14 mouse cellular contexts compared by ENCODE assay signal in genomic region chr6:118711677-118712322, GRCm38 (mm10).
DNase-seq lines count a peak whose midpoint lies in the region; ATAC-seq and TF ChIP-seq lines count a peak whose summit lies in the region.
"Had no signal": no experiment of that assay in that cellular context is flagged by ENCODE, and none has a peak within 500 bp of the region (broad histone marks: within the 10 kb centered on the region; RNA-seq: fewer than 3 reads in every experiment).

No protein-coding gene starts in this region.

- no peaks in the 10 kb centered on the region for H3K27me3 ChIP-seq in forebrain, embryonic 14.5 days (replicated peaks; ENCODE audit: control insufficient read depth, insufficient read depth, low read length)
- no peaks in the 10 kb centered on the region for H3K27me3 ChIP-seq in forebrain, embryonic 12.5 days
- H3K27me3 ChIP-seq in forebrain, postnatal 0 days (ENCODE audit: insufficient read depth, low read length) = no peaks in the 10 kb centered on the region
- no peaks in the 10 kb centered on the region for H3K27me3 ChIP-seq in intestine, postnatal 0 days (replicated peaks; ENCODE audit: control insufficient read depth, insufficient read depth, low read length)
- H3K27me3 ChIP-seq: limb, embryonic 12.5 days; stomach, embryonic 15.5 days had no signal

- peak; percentile 32 for DNase-seq in forebrain, embryonic 14.5 days (ENCODE audit: low spot score)
- peak; percentile 92 for DNase-seq in Muller cell, postnatal 12 days (ENCODE audit: inconsistent ontology term)
- peak; percentile 22 for DNase-seq in forebrain, postnatal 0 days
- peak; percentile 38 to 69 for DNase-seq in left cerebral cortex, adult 9 months (ENCODE audit: low spot score in 2 of 2)
- DNase-seq: gastrocnemius, postnatal 10 days; lung, embryonic 14.5 days had no signal

- H3K4me1 ChIP-seq in forebrain, embryonic 14.5 days (ENCODE audit: control insufficient read depth, insufficient read depth, low read length) = peaks cover 3% of the 10 kb centered on the region; the same call in 1 of the 2 replicates
- H3K4me1 ChIP-seq in forebrain, embryonic 12.5 days = no peaks in the 10 kb centered on the region
- H3K4me1 ChIP-seq in forebrain, postnatal 0 days (ENCODE audit: insufficient read depth) = no peaks in the 10 kb centered on the region
- H3K4me1 ChIP-seq in intestine, postnatal 0 days (replicated peaks; ENCODE audit: control insufficient read depth, insufficient read depth, low read length) = no peaks in the 10 kb centered on the region
- H3K4me1 ChIP-seq: limb, embryonic 12.5 days; midbrain, embryonic 10.5 days; stomach, embryonic 15.5 days had no signal

- H3K9ac ChIP-seq in forebrain, embryonic 14.5 days (ENCODE audit: low read length) = no peak overlapping the region
- no peak overlapping the region for H3K9ac ChIP-seq in forebrain, embryonic 12.5 days
- no peak overlapping the region for H3K9ac ChIP-seq in forebrain, postnatal 0 days
- H3K9ac ChIP-seq in intestine, postnatal 0 days (ENCODE audit: low read depth, low read length) = no peak overlapping the region
- H3K9ac ChIP-seq: limb, embryonic 12.5 days; lung, embryonic 14.5 days; stomach, embryonic 15.5 days had no signal

- H3K9me3 ChIP-seq in forebrain, embryonic 14.5 days (replicated peaks; ENCODE audit: control insufficient read depth, low read length) = no peaks in the 10 kb centered on the region
- H3K9me3 ChIP-seq in forebrain, embryonic 12.5 days = no peaks in the 10 kb centered on the region
- H3K9me3 ChIP-seq in forebrain, postnatal 0 days (ENCODE audit: low read length) = no peaks in the 10 kb centered on the region
- H3K9me3 ChIP-seq in intestine, postnatal 0 days (ENCODE audit: control insufficient read depth) = no peaks in the 10 kb centered on the region
- H3K9me3 ChIP-seq: limb, embryonic 12.5 days; midbrain, embryonic 10.5 days; stomach, embryonic 15.5 days had no signal

- no peak for ATAC-seq in forebrain, embryonic 14.5 days
- no peak for ATAC-seq in forebrain, embryonic 12.5 days (ENCODE audit: low FRiP score)
- ATAC-seq in forebrain, postnatal 0 days = peak; percentile 61
- no peak for ATAC-seq in inflammation-experienced regulatory T-cells, adult 6 months
- ATAC-seq in erythroblast, adult 5-6 weeks (replicated peaks; ENCODE audit: low FRiP score, poor library complexity, severe bottlenecking) = no peak
- ATAC-seq in intestine, postnatal 0 days = no peak
- ATAC-seq: intestine, embryonic 16.5 days had no signal

- no peak for TF ChIP-seq CTCF in forebrain, postnatal 0 days (IDR thresholded peaks at IDR 0.05; ENCODE audit: low read depth)
- no peak for TF ChIP-seq CTCF in intestine, postnatal 0 days (IDR thresholded peaks at IDR 0.05; ENCODE audit: low read depth)

- no peak overlapping the region for H3K4me2 ChIP-seq in forebrain, embryonic 14.5 days (ENCODE audit: low read length)
- no peak overlapping the region for H3K4me2 ChIP-seq in forebrain, embryonic 12.5 days
- no peak overlapping the region for H3K4me2 ChIP-seq in forebrain, postnatal 0 days (ENCODE audit: low read depth)
- H3K4me2 ChIP-seq in intestine, postnatal 0 days (replicated peaks; ENCODE audit: low read depth) = no peak overlapping the region
- H3K4me2 ChIP-seq: limb, embryonic 12.5 days; lung, embryonic 14.5 days; stomach, embryonic 15.5 days had no signal

- H3K4me3 ChIP-seq in forebrain, embryonic 14.5 days (ENCODE audit: low read depth, low read length) = no peak overlapping the region
- H3K4me3 ChIP-seq in forebrain, embryonic 12.5 days (replicated peaks) = no peak overlapping the region
- no peak overlapping the region for H3K4me3 ChIP-seq in forebrain, postnatal 0 days (ENCODE audit: low read depth, low read length)
- H3K4me3 ChIP-seq in intestine, postnatal 0 days (ENCODE audit: low read depth, low read length) = no peak overlapping the region
- H3K4me3 ChIP-seq: limb, embryonic 12.5 days; midbrain, embryonic 10.5 days; stomach, embryonic 15.5 days had no signal

- H3K27ac ChIP-seq in forebrain, embryonic 14.5 days (ENCODE audit: low read depth, low read length) = no peak overlapping the region
- H3K27ac ChIP-seq in forebrain, embryonic 12.5 days = no peak overlapping the region
- no peak overlapping the region for H3K27ac ChIP-seq in forebrain, postnatal 0 days (ENCODE audit: low read depth, low read length)
- no peak overlapping the region for H3K27ac ChIP-seq in intestine, postnatal 0 days (ENCODE audit: low read depth, low read length)
- H3K27ac ChIP-seq: limb, embryonic 12.5 days; midbrain, embryonic 10.5 days; stomach, embryonic 15.5 days had no signal

- no peaks in the 10 kb centered on the region for H3K36me3 ChIP-seq in forebrain, embryonic 14.5 days (ENCODE audit: control insufficient read depth, insufficient read depth, low read length)
- H3K36me3 ChIP-seq in forebrain, embryonic 12.5 days (replicated peaks) = no peaks in the 10 kb centered on the region
- peaks cover 22% of the 10 kb centered on the region for H3K36me3 ChIP-seq in forebrain, postnatal 0 days (ENCODE audit: insufficient read depth)
- no peaks in the 10 kb centered on the region for H3K36me3 ChIP-seq in intestine, postnatal 0 days (ENCODE audit: control insufficient read depth, insufficient read depth)
- H3K36me3 ChIP-seq: midbrain, embryonic 10.5 days; stomach, embryonic 15.5 days had no signal

- 70% methylated on average over 14 of the region's 14 CpGs for WGBS in forebrain, embryonic 14.5 days
- WGBS in forebrain, embryonic 12.5 days = 82% methylated on average over 14 of the region's 14 CpGs
- WGBS in forebrain, postnatal 0 days = 42% methylated on average over 14 of the region's 14 CpGs
- WGBS in intestine, postnatal 0 days = 80% methylated on average over 14 of the region's 14 CpGs

Comparison
In these comparisons a context has a peak if more than half of its experiments do, and no peak if none do; other contexts are left out.
1. DNase-seq: peak in every context shown above with its lines; median percentile 92 in Muller cell, postnatal 12 days; 54 in left cerebral cortex, adult 9 months; 32 in forebrain, embryonic 14.5 days; 22 in forebrain, postnatal 0 days.